Mouse (Mus musculus): ENCODE results near the gene Clec4b2.
"Not testable (repeated sequence)": the region's sequence is repeated elsewhere in the genome, so short reads cannot be mapped to it uniquely, and the experiment has no call there.

The Clec4b2 gene

GRCm38 (mm10) chr6:123172593-123172992 lies at the start of gene Clec4b2:
Gene Clec4b2, plus strand, starts transcription at chr6:123172893.
- no peak for DNase-seq (ENCODE audit: low read depth, low spot score)

GRCm38 (mm10) chr6:123123195-123123594 lies 49.5 kb upstream of the Clec4b2 start:
- no peak for DNase-seq (ENCODE audit: low read depth, low spot score)

GRCm38 (mm10) chr6:123127173-123127572 lies 45.5 kb upstream of the Clec4b2 start:
- DNase-seq (ENCODE audit: low read depth, low spot score), result no peak

GRCm38 (mm10) chr6:123137766-123138526 lies 34.7 kb upstream of the Clec4b2 start:
- not testable (repeated sequence) for DNase-seq (ENCODE audit: low read depth, low spot score)

- DNase-seq (ENCODE audit: low read depth, low spot score), result no peak
Measured at GRCm38 (mm10) chr6:123170106-123170505, 2.6 kb upstream of the Clec4b2 start.

GRCm38 (mm10) chr6:123171040-123171439 lies 1.7 kb upstream of the Clec4b2 start:
- DNase-seq (ENCODE audit: low read depth, low spot score), result no peak

GRCm38 (mm10) chr6:123175549-123175948 lies 2.9 kb downstream of the Clec4b2 start:
- no peak for DNase-seq (ENCODE audit: low read depth, low spot score)

- not testable (repeated sequence) for DNase-seq (ENCODE audit: low read depth, low spot score)
Measured at GRCm38 (mm10) chr6:123184862-123185261, 12.2 kb downstream of the Clec4b2 start.

- DNase-seq (ENCODE audit: low read depth, low spot score), result no peak
Measured at GRCm38 (mm10) chr6:123207187-123208076, 34.7 kb downstream of the Clec4b2 start.

GRCm38 (mm10) chr6:123208077-123208439 lies 35.4 kb downstream of the Clec4b2 start:
- DNase-seq (ENCODE audit: low read depth, low spot score), result not testable (repeated sequence)

GRCm38 (mm10) chr6:123211726-123212125 lies 39.0 kb downstream of the Clec4b2 start:
- DNase-seq (ENCODE audit: low read depth, low spot score), result no peak

- DNase-seq (ENCODE audit: low read depth, low spot score), result no peak
Measured at GRCm38 (mm10) chr6:123227519-123228166, 55.0 kb downstream of the Clec4b2 start.

GRCm38 (mm10) chr6:123229644-123230043 lies 57.0 kb downstream of the Clec4b2 start, which contains the start of gene Clec4n:
Gene Clec4n, plus strand, starts transcription at chr6:123229843.
- no peak for DNase-seq (ENCODE audit: low read depth, low spot score)

GRCm38 (mm10) chr6:123231149-123231548 lies 58.5 kb downstream of the Clec4b2 start:
- DNase-seq (ENCODE audit: low read depth, low spot score), result no peak

- DNase-seq (ENCODE audit: low read depth, low spot score), result no peak
Measured at GRCm38 (mm10) chr6:123237582-123237981, 64.9 kb downstream of the Clec4b2 start.

GRCm38 (mm10) chr6:123244201-123244600 lies 71.5 kb downstream of the Clec4b2 start:
- DNase-seq (ENCODE audit: low read depth, low spot score), result no peak

- DNase-seq (ENCODE audit: low read depth, low spot score), result not testable (repeated sequence)
Measured at GRCm38 (mm10) chr6:123248862-123249261, 76.2 kb downstream of the Clec4b2 start.

- no peak for DNase-seq (ENCODE audit: low read depth, low spot score)
Measured at GRCm38 (mm10) chr6:123252735-123253134, 80.0 kb downstream of the Clec4b2 start.

All from CD4-positive helper T cell, adult 2 months (primary cell).